Comparison of ENCODE assay signal across 27 mouse cellular contexts in the genomic region with DNA sequence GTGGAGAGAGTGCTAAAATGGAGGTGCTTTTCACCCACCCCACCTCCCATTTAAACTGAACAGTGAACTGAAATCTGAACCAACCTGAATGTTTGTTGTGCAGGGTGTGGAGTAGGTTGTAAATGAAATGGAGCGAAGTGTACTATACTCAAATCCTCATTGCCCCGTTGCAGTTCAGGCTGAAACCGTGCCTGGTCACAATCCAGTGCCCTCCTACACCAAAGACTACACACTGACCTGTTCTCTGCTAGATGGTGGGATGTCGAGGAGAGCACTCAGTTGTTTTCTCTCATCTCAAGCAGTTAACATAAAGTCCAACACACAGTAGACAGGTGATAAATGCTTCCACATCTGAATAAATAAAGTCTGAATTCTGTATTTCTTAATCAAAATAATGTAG.
"Had no signal": no experiment of that assay in that cellular context is flagged by ENCODE, and none has a peak within 500 bp of the region (broad histone marks: within the 10 kb centered on the region; RNA-seq: fewer than 3 reads in every experiment).

No protein-coding gene starts in this region.

- H3K27ac ChIP-seq: gastrocnemius, adult 2 months; heart, embryonic 13.5 days; heart, embryonic 15.5 days; hindbrain, embryonic 10.5 days; hindbrain, embryonic 12.5 days; hindbrain, embryonic 14.5 days; intestine, embryonic 15.5 days; layer of hippocampus, adult 2 months; left cerebral cortex, adult 2 months; limb, embryonic 10.5 days; limb, embryonic 12.5 days; liver, embryonic 13.5 days; liver, embryonic 15.5 days had no signal

- H3K4me3 ChIP-seq: gastrocnemius, adult 2 months; heart, embryonic 13.5 days; heart, embryonic 15.5 days; hindbrain, embryonic 10.5 days; hindbrain, embryonic 12.5 days; intestine, embryonic 15.5 days; layer of hippocampus, adult 2 months; left cerebral cortex, adult 2 months; limb, embryonic 10.5 days; limb, embryonic 12.5 days; liver, embryonic 13.5 days; liver, embryonic 15.5 days had no signal

- H3K9ac ChIP-seq: heart, embryonic 13.5 days; heart, embryonic 15.5 days; hindbrain, embryonic 12.5 days; hindbrain, embryonic 14.5 days; intestine, embryonic 15.5 days; limb, embryonic 12.5 days; liver, embryonic 13.5 days; liver, embryonic 15.5 days; liver, postnatal 0 days had no signal

- H3K9me3 ChIP-seq: heart, embryonic 13.5 days; heart, embryonic 15.5 days; hindbrain, embryonic 10.5 days; hindbrain, embryonic 12.5 days; intestine, embryonic 15.5 days; limb, embryonic 10.5 days; limb, embryonic 12.5 days; liver, embryonic 13.5 days; liver, embryonic 15.5 days had no signal

- H3K4me2 ChIP-seq: heart, embryonic 11.5 days; heart, embryonic 13.5 days; heart, embryonic 15.5 days; hindbrain, embryonic 12.5 days; hindbrain, embryonic 14.5 days; intestine, embryonic 15.5 days; limb, embryonic 12.5 days; liver, embryonic 11.5 days; liver, embryonic 13.5 days; liver, embryonic 15.5 days had no signal

- H3K4me1 ChIP-seq: hindbrain, embryonic 12.5 days; intestine, embryonic 15.5 days; limb, embryonic 10.5 days; limb, embryonic 12.5 days; liver, embryonic 15.5 days had no signal

- H3K27me3 ChIP-seq: heart, embryonic 13.5 days; heart, embryonic 15.5 days; hindbrain, embryonic 12.5 days; intestine, embryonic 15.5 days; limb, embryonic 12.5 days; liver, embryonic 13.5 days; liver, embryonic 15.5 days had no signal

- H3K36me3 ChIP-seq: heart, embryonic 13.5 days; heart, embryonic 15.5 days; hindbrain, embryonic 10.5 days; hindbrain, embryonic 12.5 days; intestine, embryonic 15.5 days; limb, embryonic 10.5 days; limb, embryonic 12.5 days; liver, embryonic 13.5 days; liver, embryonic 15.5 days had no signal

- DNase-seq: gastrocnemius, adult 2 months; gastrocnemius, postnatal 10 days; gastrocnemius, postnatal 25 days; heart, adult 18-20 months; heart, postnatal 4 days; kidney, adult 2 months; kidney, adult 9 months; kidney, postnatal 25 days; liver; liver, embryonic 13.5 days; liver, postnatal 0 days had no signal

- ATAC-seq: hindbrain, embryonic 16.5 days; inflammation-experienced regulatory T-cells, adult 6 months; intestine, embryonic 15.5 days; intestine, postnatal 0 days; liver, postnatal 0 days had no signal
